Mouse (Mus musculus) MEL (cell line): ENCODE measurements around the gene Hecw2. TPM values are rescaled to one million over a fixed set of nuclear protein-coding genes. Genes with fewer than 3 reads are reported as not detected.

Source experiments
- DNase-seq: peaks from one replicate; pipeline ENCODE4 v3.0.0; 2011; ENCODE audit warnings: low read depth, low spot score
- H3K27ac ChIP-seq: 2 replicates; pipeline ENCODE4 v1.5.1; 2012; ENCODE audit warnings: low read depth, mild to moderate bottlenecking, control low read depth, low read length, moderate library complexity; ENCODE audit not compliant: control insufficient read depth
- H3K27me3 ChIP-seq, 2 experiments: fragments of 150-350 bp in 1 of 2; sonication (generic) in 1 of 2; 2 replicates each; pipeline ENCODE4 v1.6.1; 2012; ENCODE audit warnings: low read length in 2 of 2, mild to moderate bottlenecking in 2 of 2, improper control_type of control experiment in 1 of 2, moderate library complexity in 1 of 2; ENCODE audit not compliant: insufficient read depth in 2 of 2, control insufficient read depth in 1 of 2
- H3K36me3 ChIP-seq, 2 experiments: 2 replicates each; pipeline ENCODE4 v1.6.1; 2012 to 2014; ENCODE audit warnings: low read length in 2 of 2, improper control_type of control experiment in 1 of 2, inconsistent platforms in 1 of 2, mild to moderate bottlenecking in 1 of 2; ENCODE audit not compliant: insufficient read depth in 2 of 2, control insufficient read depth in 1 of 2
- H3K4me1 ChIP-seq, 2 experiments: fragments of 150-350 bp in 1 of 2; sonication (generic) in 1 of 2; 2 replicates each; pipeline ENCODE4 v1.6.1; 2012; ENCODE audit warnings: low read length in 2 of 2, improper control_type of control experiment in 1 of 2, mild to moderate bottlenecking in 1 of 2; ENCODE audit not compliant: insufficient read depth in 2 of 2, control insufficient read depth in 1 of 2
- H3K4me3 ChIP-seq, 2 experiments: fragments of 150-350 bp in 1 of 2; sonication (generic) in 1 of 2; 2 replicates each; pipeline ENCODE4 v1.5.1; 2012; ENCODE audit warnings: low read depth in 2 of 2, low read length in 2 of 2, mild to moderate bottlenecking in 2 of 2, moderate library complexity in 2 of 2, control low read depth in 1 of 2, improper control_type of control experiment in 1 of 2; ENCODE audit not compliant: control insufficient read depth in 1 of 2, insufficient read depth in 1 of 2
- H3K79me2 ChIP-seq: 2 replicates; pipeline ENCODE4 v1.6.1; 2012; ENCODE audit warnings: mild to moderate bottlenecking, low read length, moderate library complexity; ENCODE audit not compliant: control insufficient read depth, poor library complexity, insufficient read depth
- H3K9ac ChIP-seq: 2 replicates; pipeline ENCODE4 v1.6.1; 2012; ENCODE audit warnings: low read depth, mild to moderate bottlenecking, control low read depth, low read length, moderate library complexity; ENCODE audit not compliant: control insufficient read depth, poor library complexity, severe bottlenecking
- H3K9me3 ChIP-seq: fragments of 150-350 bp; sonication (generic); replicated peaks from 2 replicates; pipeline ENCODE4 v1.6.1; 2012; ENCODE audit warnings: mild to moderate bottlenecking, low read length, improper control_type of control experiment, moderate library complexity; ENCODE audit not compliant: insufficient read depth
- BHLHE40 ChIP-seq: IDR thresholded peaks from 2 replicates; pipeline ENCODE4 v1.6.1; 2012; ENCODE audit warnings: low read depth, mild to moderate bottlenecking, inconsistent platforms, low read length, improper control_type of control experiment, borderline replicate concordance
- CHD1 ChIP-seq: IDR thresholded peaks from 2 replicates; pipeline ENCODE4 v1.6.1; 2012; ENCODE audit warnings: low read depth, mild to moderate bottlenecking, inconsistent platforms, low read length, improper control_type of control experiment
- CHD2 ChIP-seq: IDR thresholded peaks from 2 replicates; pipeline ENCODE4 v1.6.1; 2011; ENCODE audit warnings: low read length, improper control_type of control experiment
- EP300 ChIP-seq, 2 experiments: IDR thresholded peaks; 2 replicates each; pipeline ENCODE4 v1.6.1; 2011; ENCODE audit warnings: improper control_type of control experiment in 2 of 2, low read length in 2 of 2, low read depth in 1 of 2, mild to moderate bottlenecking in 1 of 2
- ETS1 ChIP-seq: IDR thresholded peaks from 2 replicates; pipeline ENCODE4 v1.6.1; 2012; ENCODE audit warnings: low read depth, mild to moderate bottlenecking, inconsistent platforms, low read length, improper control_type of control experiment, moderate library complexity
- GABPA ChIP-seq: IDR thresholded peaks from 2 replicates; pipeline ENCODE4 v1.6.1; 2012; ENCODE audit warnings: low read depth, mild to moderate bottlenecking, inconsistent platforms, low read length, improper control_type of control experiment, moderate library complexity
- JUND ChIP-seq: IDR thresholded peaks from 2 replicates; pipeline ENCODE4 v1.6.1; 2011; ENCODE audit warnings: low read depth, mild to moderate bottlenecking, improper control_type of control experiment, low read length
- MAFK ChIP-seq: IDR thresholded peaks from 2 replicates; pipeline ENCODE4 v1.6.1; 2011; ENCODE audit warnings: low read depth, mild to moderate bottlenecking, low read length, improper control_type of control experiment, borderline replicate concordance
- MAZ ChIP-seq: IDR thresholded peaks from 2 replicates; pipeline ENCODE4 v1.6.1; 2012; ENCODE audit warnings: low read depth, mild to moderate bottlenecking, inconsistent platforms, low read length, improper control_type of control experiment
- MEF2A ChIP-seq: IDR thresholded peaks from 2 replicates; pipeline ENCODE4 v1.6.1; 2014; ENCODE audit warnings: low read depth, mild to moderate bottlenecking, inconsistent platforms, low read length, improper control_type of control experiment; ENCODE audit not compliant: poor library complexity, insufficient replicate concordance, severe bottlenecking; ENCODE audit errors: extremely low read depth
- MXI1 ChIP-seq: IDR thresholded peaks from 2 replicates; pipeline ENCODE4 v1.6.1; 2011; ENCODE audit warnings: mild to moderate bottlenecking, low read depth, low read length, improper control_type of control experiment
- NELFE ChIP-seq: IDR thresholded peaks from 2 replicates; pipeline ENCODE4 v1.6.1; 2011; ENCODE audit warnings: low read depth, low read length, improper control_type of control experiment
- NRF1 ChIP-seq: IDR thresholded peaks from 2 replicates; pipeline ENCODE4 v1.6.1; 2014; ENCODE audit warnings: low read depth, mild to moderate bottlenecking, inconsistent platforms, low read length, improper control_type of control experiment, moderate library complexity; ENCODE audit not compliant: poor library complexity, insufficient read depth, severe bottlenecking
- POLR2A ChIP-seq, 2 experiments: IDR thresholded peaks; 2 replicates each; pipeline ENCODE4 v1.6.1; 2011 to 2012; ENCODE audit warnings: low read length in 2 of 2, mild to moderate bottlenecking in 2 of 2, control low read depth in 1 of 2, improper control_type of control experiment in 1 of 2, low read depth in 1 of 2, moderate library complexity in 1 of 2; ENCODE audit not compliant: control insufficient read depth in 1 of 2, insufficient read depth in 1 of 2, poor library complexity in 1 of 2
- POLR2AphosphoS2 ChIP-seq: IDR thresholded peaks from 2 replicates; pipeline ENCODE4 v1.6.1; 2011; ENCODE audit warnings: low read length, improper control_type of control experiment
- POLR2AphosphoS5 ChIP-seq: IDR thresholded peaks from 2 replicates; pipeline ENCODE4 v1.6.1; 2012; ENCODE audit warnings: low read depth, borderline replicate concordance, mild to moderate bottlenecking, inconsistent platforms, low read length, moderate library complexity, mixed read lengths
- RCOR1 ChIP-seq: IDR thresholded peaks from 2 replicates; pipeline ENCODE4 v1.6.1; 2012; ENCODE audit warnings: low read depth, mild to moderate bottlenecking, inconsistent platforms, low read length, improper control_type of control experiment
- TBP ChIP-seq: IDR thresholded peaks from 2 replicates; pipeline ENCODE4 v1.8.0; 2011; ENCODE audit warnings: low read depth, low read length, improper control_type of control experiment
- TCF12 ChIP-seq: IDR thresholded peaks from 2 replicates; pipeline ENCODE4 v1.6.1; 2014; ENCODE audit warnings: low read depth, mild to moderate bottlenecking, inconsistent platforms, low read length, improper control_type of control experiment, moderate library complexity
- UBTF ChIP-seq: IDR thresholded peaks from 2 replicates; pipeline ENCODE4 v1.6.1; 2012; ENCODE audit warnings: low read depth, mild to moderate bottlenecking, inconsistent platforms, low read length, improper control_type of control experiment, moderate library complexity, borderline replicate concordance; ENCODE audit not compliant: insufficient read depth
- polyA plus RNA-seq, 2 experiments: library from polyadenylated mRNA; stranded (reverse) in 1 of 2; unstranded in 1 of 2; fragments of >175 nt in 1 of 2; fragments of >200 nt in 1 of 2; gene quantifications; 2 replicates each; pipeline versions ENCODE4 v1.2.1 to v1.2.4; 2012; ENCODE audit warnings: low replicate concordance in 2 of 2, low read depth in 1 of 2; ENCODE audit not compliant: insufficient read length in 2 of 2, insufficient read depth in 1 of 2, missing spikeins in 1 of 2
- total RNA-seq: library from RNA; depleted of rRNA; stranded (reverse); fragments of 300-350 nt; gene quantifications from 2 replicates; pipeline ENCODE4 v1.2.3, GENCODE M21; 2012

Hecw2 gene
- total and polyA plus RNA-seq, 3 experiments = not detected

GRCm38 (mm10) chr1:53852086-53852610 lies 342.8 kb downstream of the Hecw2 start:
- Histone ChIP-seq H3K79me2 (no peaks in the 10 kb centered on the region), H3K9me3 (no peaks in the 10 kb centered on the region), H3K36me3 (no peaks in the 10 kb centered on the region), H3K27ac (no peak overlapping the region), H3K4me3 (no peak overlapping the region), H3K9ac (no peak overlapping the region), H3K4me1 (no peaks in the 10 kb centered on the region)
- DNase-seq = no peak
- TF ChIP-seq CHD1 = no peak
- TF ChIP-seq MEF2A = no peak
- TF ChIP-seq POLR2AphosphoS5 = no peak
- no peak for TF ChIP-seq RCOR1
- no peak for TF ChIP-seq MAZ
- TF ChIP-seq NRF1 = no peak
- no peak for TF ChIP-seq BHLHE40
- TF ChIP-seq TBP = no peak
- no peak for TF ChIP-seq EP300 (IDR thresholded peaks at IDR 0.05; ENCODE audit: low read depth in 1 of 2, low read length in 2 of 2)
- TF ChIP-seq MAFK = no peak
- TF ChIP-seq GABPA = no peak
- no peak for TF ChIP-seq JUND
- TF ChIP-seq, all 39 proteins: peak for 0
- no peaks in the 10 kb centered on the region for H3K27me3 ChIP-seq

- Histone ChIP-seq H3K4me3 (no peak overlapping the region), H3K4me1 (no peaks in the 10 kb centered on the region), H3K27me3 (no peaks in the 10 kb centered on the region), H3K27ac (no peak overlapping the region), H3K9ac (no peak overlapping the region), H3K79me2 (no peaks in the 10 kb centered on the region), H3K36me3 (no peaks in the 10 kb centered on the region), H3K9me3 (no peaks in the 10 kb centered on the region)
- TF ChIP-seq JUND (no peak), BHLHE40 (no peak), MXI1 (no peak), CHD2 (no peak), POLR2AphosphoS2 (no peak), POLR2A (IDR thresholded peaks at IDR 0.05; ENCODE audit: control insufficient read depth in 1 of 2, insufficient read depth in 1 of 2, low read depth in 1 of 2, low read length in 2 of 2, poor library complexity in 1 of 2) (no peak), TCF12 (no peak), RCOR1 (no peak), UBTF (no peak), ETS1 (no peak), NELFE (no peak)
- DNase-seq = no peak
Measured at GRCm38 (mm10) chr1:53851334-53851733, 343.6 kb downstream of the Hecw2 start.
